Mouse (Mus musculus) limb, embryonic 14.5 days (tissue): Measurements from ENCODE around the gene Acsf2. TPM values are rescaled to one million over a fixed set of nuclear protein-coding genes. Genes with fewer than 3 reads are reported as not detected.
A peak's percentile ranks its signal among the peaks of the same experiment; 100 is the strongest.

Experiments
- ATAC-seq: fragments of 200-750 bp; cut with Nextera tagmentation; 2 replicates; pipeline ENCODE4 v1.8.0; 2017; ENCODE audit warnings: low read depth, moderate number of reproducible peaks, moderate TSS enrichment; ENCODE audit not compliant: low FRiP score
- DNase-seq: peaks from one replicate; pipeline ENCODE4 v3.0.0-alpha.2; 2015; ENCODE audit warnings: low spot score
- H3K27ac ChIP-seq: fragments of 300-500 bp; sonication (generic); replicated peaks from 2 replicates; pipeline ENCODE4 v1.5.1; 2014; ENCODE audit warnings: low read depth, mild to moderate bottlenecking, low read length, moderate library complexity, mixed read lengths
- H3K27me3 ChIP-seq: fragments of 300-500 bp; sonication (generic); 2 replicates; pipeline ENCODE4 v1.6.1; 2014; ENCODE audit warnings: low read length, mixed read lengths; ENCODE audit not compliant: control insufficient read depth, insufficient read depth
- H3K36me3 ChIP-seq: fragments of 300-500 bp; sonication (generic); 2 replicates; pipeline ENCODE4 v1.6.1; 2014; ENCODE audit warnings: mild to moderate bottlenecking, low read length, moderate library complexity, mixed read lengths; ENCODE audit not compliant: control insufficient read depth, insufficient read depth
- H3K4me1 ChIP-seq: fragments of 300-500 bp; sonication (generic); 2 replicates; pipeline ENCODE4 v1.6.1; 2014; ENCODE audit warnings: antibody characterized with exemption, low read length, mixed read lengths; ENCODE audit not compliant: control insufficient read depth, insufficient read depth
- H3K4me2 ChIP-seq: fragments of 300-500 bp; sonication (generic); replicated peaks from 2 replicates; pipeline ENCODE4 v1.6.1; 2014; ENCODE audit warnings: low read depth, mild to moderate bottlenecking, low read length, moderate library complexity; ENCODE audit not compliant: severe bottlenecking
- H3K4me3 ChIP-seq: fragments of 300-500 bp; sonication (generic); replicated peaks from 2 replicates; pipeline ENCODE4 v1.5.1; 2014; ENCODE audit warnings: low read length
- H3K9ac ChIP-seq: fragments of 300-500 bp; sonication (generic); 2 replicates; pipeline ENCODE4 v1.6.1; 2014; ENCODE audit warnings: mild to moderate bottlenecking, low read depth, low read length, moderate library complexity; ENCODE audit not compliant: severe bottlenecking
- H3K9me3 ChIP-seq: fragments of 300-500 bp; sonication (generic); 2 replicates; pipeline ENCODE4 v1.6.1; 2016; ENCODE audit warnings: low read length; ENCODE audit not compliant: control insufficient read depth
- POLR2A ChIP-seq: fragments of 200-500 bp; IDR thresholded peaks from 2 replicates; pipeline ENCODE4 v1.8.0; 2012; ENCODE audit warnings: inconsistent platforms, mild to moderate bottlenecking, moderate library complexity, borderline replicate concordance; ENCODE audit not compliant: insufficient read depth, insufficient read length; ENCODE audit errors: extremely low read depth
- WGBS: fragments of 180-500 bp; shearing (Covaris S2); extraction: QIAGEN DNeasy Blood & Tissue Kit; methylation state at CpG from one replicate; pipeline ENCODE4 v1.1.7; 2014; 5-methylcytosine and 5-hydroxymethylcytosine counted together
- polyA plus RNA-seq, 2 experiments: library from polyadenylated mRNA; depleted of rRNA in 1 of 2; stranded (reverse) in 1 of 2; unstranded in 1 of 2; fragments of >200 nt; fragmentation: Nextera tagmentation in 1 of 2; extraction: Ambion mirVana in 1 of 2; gene quantifications; 2 replicates each; pipeline versions ENCODE4 v1.2.1 to v1.2.3; 2012 to 2014

Gene Acsf2
- polyA plus RNA-seq, 2 experiments: 9.5 to 36.3 TPM

DNA sequence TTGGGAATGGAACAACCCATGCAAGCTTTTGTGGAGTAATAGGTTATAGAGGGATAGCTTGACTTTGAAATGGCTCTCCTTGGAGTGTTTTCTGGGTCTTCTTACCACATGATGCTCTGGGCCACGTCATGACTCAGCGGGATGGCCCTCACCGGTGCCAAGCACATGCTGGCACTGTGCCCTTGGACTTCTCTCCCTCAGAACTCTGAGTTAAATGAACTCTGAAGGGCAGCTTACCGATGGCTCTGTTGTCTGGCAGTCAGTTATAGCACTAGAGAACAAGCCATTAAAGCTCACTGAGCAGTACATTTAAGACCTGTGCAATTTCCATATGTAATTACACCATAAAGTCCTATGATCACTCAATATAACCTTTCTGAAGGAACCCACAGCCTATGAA is 4.4 kb downstream of the Acsf2 start:
- Histone ChIP-seq H3K4me1 (peaks cover 4% of the 10 kb centered on the region), H3K27me3 (no peaks in the 10 kb centered on the region), H3K9me3 (no peaks in the 10 kb centered on the region), H3K4me2 (no peak overlapping the region), H3K4me3 (no peak overlapping the region), H3K36me3 (no peaks in the 10 kb centered on the region; the same call in 1 of the 2 replicates), H3K9ac (no peak overlapping the region), H3K27ac (no peak overlapping the region)
- TF ChIP-seq POLR2A: no peak
- ATAC-seq (no peak), DNase-seq (no peak)
- 65% methylated on average over 4 of the region's 4 CpGs for WGBS

DNA sequence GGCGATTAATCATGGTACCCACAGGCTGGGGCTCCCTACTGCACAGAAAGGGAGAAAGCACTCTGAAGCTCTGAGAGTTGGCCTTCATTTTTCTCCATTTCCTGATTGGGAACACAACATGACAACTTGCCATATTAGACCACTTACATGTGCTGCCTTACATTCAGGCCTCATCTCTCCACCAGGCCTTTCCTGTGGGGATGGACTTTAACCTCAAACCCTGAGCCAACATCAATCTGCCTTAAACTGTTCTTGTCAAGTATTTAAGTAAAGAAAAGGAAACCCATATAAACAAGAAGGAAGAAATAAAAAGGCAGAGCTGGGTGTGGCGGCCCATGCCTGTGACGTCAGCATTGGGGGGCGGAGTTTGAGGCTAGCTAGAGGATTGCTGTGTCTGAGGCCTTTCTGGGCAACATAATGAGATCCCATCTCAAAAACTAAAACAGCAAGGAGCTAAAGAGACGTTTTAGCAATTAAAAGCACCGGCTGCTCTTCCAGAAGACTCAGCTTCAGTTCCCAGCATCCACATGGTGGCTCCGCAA is 5.3 kb downstream of the Acsf2 start:
- no peaks in the 10 kb centered on the region for H3K9me3 ChIP-seq
- H3K4me1 ChIP-seq: no peaks in the 10 kb centered on the region; the same call in 1 of the 2 replicates
- no peak for TF ChIP-seq POLR2A
- H3K27ac ChIP-seq: no peak overlapping the region
- no peak overlapping the region for H3K4me2 ChIP-seq
- no peak for ATAC-seq
- DNase-seq: no peak
- H3K9ac ChIP-seq: no peak overlapping the region
- H3K27me3 ChIP-seq: no peaks in the 10 kb centered on the region
- H3K36me3 ChIP-seq: peaks cover 2% of the 10 kb centered on the region; the same call in 1 of the 2 replicates
- 71% methylated on average over 7 of the region's 7 CpGs for WGBS
- no peak overlapping the region for H3K4me3 ChIP-seq

DNA sequence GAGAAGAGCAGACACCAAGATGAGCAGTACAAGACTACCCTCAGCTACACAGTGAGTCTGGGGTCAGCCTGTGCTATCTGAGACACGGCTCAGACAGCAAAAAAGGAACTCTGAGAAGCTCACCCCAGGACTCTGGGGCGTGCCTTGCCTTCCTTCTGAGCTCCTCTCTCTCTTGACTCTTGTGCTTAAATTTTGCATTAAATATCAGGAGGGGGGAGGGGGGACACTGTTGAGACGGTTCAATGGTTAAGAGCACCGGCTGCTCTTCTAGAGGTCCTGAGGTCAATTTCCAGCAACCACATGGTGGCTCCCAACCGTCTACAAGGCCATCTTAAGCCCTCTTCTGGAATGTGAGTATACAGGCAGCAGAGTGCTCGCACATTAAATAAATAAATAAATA is 14.2 kb downstream of the Acsf2 start:
- H3K36me3 ChIP-seq: 0 out of 2 replicates have a peak, but pooled peaks cover 5% of the 10 kb centered on the region
- H3K27me3 ChIP-seq: no peaks in the 10 kb centered on the region
- ATAC-seq: no peak
- no peak overlapping the region for H3K9ac ChIP-seq
- no peak for DNase-seq
- WGBS: 83% methylated on average over 6 of the region's 6 CpGs
- no peak overlapping the region for H3K4me2 ChIP-seq
- no peaks in the 10 kb centered on the region for H3K9me3 ChIP-seq
- H3K27ac ChIP-seq: no peak overlapping the region
- H3K4me3 ChIP-seq: no peak overlapping the region
- TF ChIP-seq POLR2A: no peak
- peaks cover 7% of the 10 kb centered on the region for H3K4me1 ChIP-seq

DNA sequence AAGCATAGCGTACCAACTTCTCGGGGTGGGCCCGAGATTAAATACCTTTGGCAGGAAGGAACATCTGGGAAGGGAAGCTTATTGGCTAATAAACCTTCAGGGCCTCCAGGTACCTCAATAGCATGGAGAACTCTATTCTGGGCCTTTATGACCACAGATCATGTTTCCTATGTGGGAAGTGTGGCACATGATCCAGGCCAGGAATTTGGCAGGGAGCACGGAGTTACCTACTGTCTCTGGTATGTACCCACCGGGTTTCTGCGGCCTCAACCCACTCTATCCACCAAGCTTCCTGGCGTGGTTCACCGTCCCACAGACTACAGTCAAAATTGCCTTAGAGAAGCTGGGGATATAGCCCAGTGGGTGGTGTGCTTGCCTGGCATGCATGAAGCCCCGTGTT is 16.6 kb downstream of the Acsf2 start:
- WGBS: 37% methylated on average over 9 of the region's 9 CpGs
- no peak for TF ChIP-seq POLR2A
- Histone ChIP-seq H3K4me2 (no peak overlapping the region), H3K9ac (no peak overlapping the region), H3K27ac (peak overlapping the region; percentile 26; the same call in 1 of the 2 replicates), H3K4me3 (no peak overlapping the region), H3K9me3 (no peaks in the 10 kb centered on the region), H3K27me3 (no peaks in the 10 kb centered on the region), H3K4me1 (peaks cover 7% of the 10 kb centered on the region), H3K36me3 (no peaks in the 10 kb centered on the region)
- DNase-seq (peak; percentile 61), ATAC-seq (peak; percentile 86)

DNA sequence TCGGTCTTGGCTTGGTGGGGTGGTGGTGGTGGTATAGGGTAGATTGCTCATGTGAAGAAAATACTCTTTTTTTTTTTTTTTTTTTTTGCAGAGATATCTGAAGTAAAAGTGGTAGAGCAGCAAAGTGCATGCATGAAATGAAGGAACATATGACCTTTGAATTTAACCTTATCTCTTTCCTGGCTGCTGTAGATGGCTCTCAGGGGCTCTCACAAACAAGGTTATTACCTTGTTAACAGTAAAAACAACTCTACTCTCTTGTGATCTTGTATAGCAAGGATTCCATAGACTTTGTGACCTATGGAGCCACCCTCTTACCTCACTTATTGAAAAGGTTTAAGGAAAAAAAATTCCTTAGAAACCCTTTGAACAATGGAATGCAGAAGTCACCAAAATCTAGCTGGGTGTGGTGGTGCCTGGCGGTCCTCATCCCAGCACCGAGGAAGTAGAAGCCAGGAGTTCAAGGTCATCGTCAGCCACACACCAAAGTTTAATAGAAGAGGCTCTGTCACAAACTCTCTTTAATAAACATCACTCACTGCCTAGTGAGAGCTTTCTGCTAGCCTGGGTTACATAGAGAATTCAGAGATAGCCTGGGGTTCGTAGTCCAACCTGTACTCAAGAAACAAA is 21.4 kb downstream of the Acsf2 start:
- no peak for TF ChIP-seq POLR2A
- Histone ChIP-seq H3K9ac (no peak overlapping the region), H3K4me3 (no peak overlapping the region), H3K27me3 (no peaks in the 10 kb centered on the region), H3K4me2 (no peak overlapping the region), H3K27ac (no peak overlapping the region), H3K9me3 (no peaks in the 10 kb centered on the region), H3K36me3 (no peaks in the 10 kb centered on the region), H3K4me1 (peaks cover 7% of the 10 kb centered on the region)
- no peak for ATAC-seq
- DNase-seq: no peak
- 91% methylated on average over 5 of the region's 5 CpGs for whole genome bisulfite sequencing

DNA sequence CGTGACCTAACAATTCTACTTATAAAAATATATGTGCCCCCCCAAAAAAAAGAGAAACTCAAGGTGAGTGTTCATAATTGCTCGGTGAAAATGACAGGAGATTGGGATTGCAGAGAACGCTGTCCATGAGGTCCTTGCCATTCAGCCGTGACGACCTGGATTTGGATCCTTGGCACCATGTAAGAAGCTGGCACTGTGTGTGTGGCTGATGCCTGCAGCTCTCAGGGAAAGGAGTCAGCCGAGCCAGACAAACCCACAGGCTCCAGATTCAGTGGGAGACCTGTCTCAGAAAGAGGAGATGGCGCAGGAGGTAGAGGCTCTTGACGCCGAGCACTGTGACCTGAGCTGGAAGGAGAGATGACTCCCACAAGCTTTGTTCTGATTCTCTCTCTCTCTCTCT is 25.3 kb downstream of the Acsf2 start:
- Histone ChIP-seq H3K9ac (no peak overlapping the region), H3K4me1 (no peaks in the 10 kb centered on the region), H3K36me3 (no peaks in the 10 kb centered on the region), H3K27ac (no peak overlapping the region), H3K9me3 (no peaks in the 10 kb centered on the region), H3K27me3 (no peaks in the 10 kb centered on the region), H3K4me3 (no peak overlapping the region), H3K4me2 (no peak overlapping the region)
- ATAC-seq: no peak
- DNase-seq: no peak
- TF ChIP-seq POLR2A: no peak
- 89% methylated on average over 9 of the region's 9 CpGs for WGBS
